In the genomic region with DNA sequence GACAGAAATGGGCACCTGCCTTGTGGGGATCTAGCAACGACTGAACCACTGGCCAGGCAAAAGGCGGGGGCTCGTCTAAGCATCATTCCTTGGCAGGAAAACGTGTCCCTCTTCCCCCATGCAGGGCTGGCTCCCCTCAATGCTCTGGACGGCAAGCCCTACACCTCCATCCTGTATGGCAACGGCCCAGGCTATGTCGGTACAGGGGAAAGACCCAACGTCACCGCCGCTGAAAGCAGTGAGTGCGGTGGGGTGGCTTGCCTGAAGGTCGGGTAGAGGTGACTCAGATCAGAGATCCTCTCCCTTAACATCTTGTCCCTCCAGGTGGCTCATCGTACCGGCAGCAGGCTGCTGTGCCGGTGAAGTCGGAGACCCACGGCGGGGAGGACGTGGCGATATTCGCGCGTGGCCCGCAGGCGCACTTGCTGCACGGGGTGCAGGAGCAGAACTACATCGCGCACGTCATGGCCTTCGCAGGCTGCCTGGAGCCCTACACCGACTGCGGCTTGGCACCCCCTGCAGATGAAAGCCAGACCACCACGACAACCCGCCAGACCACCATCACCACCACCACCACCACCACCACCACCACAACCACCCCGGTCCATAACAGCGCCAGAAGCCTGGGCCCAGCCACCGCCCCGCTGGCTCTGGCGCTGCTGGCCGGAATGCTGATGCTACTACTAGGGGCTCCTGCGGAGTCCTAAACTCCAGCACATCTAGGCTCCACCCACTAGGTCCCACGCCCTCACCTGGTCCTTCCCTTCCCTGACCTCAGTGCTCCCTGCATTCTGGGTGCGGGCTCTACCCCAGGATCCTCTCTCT, we compare ENCODE assay signal across 9 mouse cellular contexts. TPM values are rescaled to one million over a fixed set of nuclear protein-coding genes. Genes with fewer than 3 reads are reported as not detected.
DNase-seq lines count a peak whose midpoint lies in the region; ATAC-seq and TF ChIP-seq lines count a peak whose summit lies in the region.
"Had no signal": no experiment of that assay in that cellular context is flagged by ENCODE, and none has a peak within 500 bp of the region (broad histone marks: within the 10 kb centered on the region; RNA-seq: fewer than 3 reads in every experiment).

No protein-coding gene starts in this region.

- TF ChIP-seq POLR2A in cerebellum, adult 2 months (IDR thresholded peaks at IDR 0.05; ENCODE audit: borderline replicate concordance, insufficient read depth, low read length): no peak

- TF ChIP-seq EP300 in lung, postnatal 0 days (IDR thresholded peaks at IDR 0.05): no peak

- H3K4me3 ChIP-seq in cerebellum, adult 2 months (replicated peaks; ENCODE audit: insufficient read depth, low read depth, low read length): no peak overlapping the region
- no peak overlapping the region for H3K4me3 ChIP-seq in neural tube, embryonic 11.5 days (ENCODE audit: low read depth, low read length)
- peak overlapping the region; percentile 17 for H3K4me3 ChIP-seq in midbrain, embryonic 14.5 days (replicated peaks; ENCODE audit: low read depth, low read length)
- no peak overlapping the region for H3K4me3 ChIP-seq in lung, postnatal 0 days (ENCODE audit: low read depth, low read length)

- H3K9ac ChIP-seq in neural tube, embryonic 11.5 days (ENCODE audit: low read length): no peak overlapping the region
- no peak overlapping the region for H3K9ac ChIP-seq in midbrain, embryonic 14.5 days (replicated peaks; ENCODE audit: low read length)
- H3K9ac ChIP-seq in lung, postnatal 0 days (replicated peaks; ENCODE audit: low read depth): no peak overlapping the region

- H3K9me3 ChIP-seq in neural tube, embryonic 11.5 days (ENCODE audit: control insufficient read depth, low read length): no peaks in the 10 kb centered on the region
- no peaks in the 10 kb centered on the region for H3K9me3 ChIP-seq in midbrain, embryonic 14.5 days (ENCODE audit: control insufficient read depth, low read length)
- no peaks in the 10 kb centered on the region for H3K9me3 ChIP-seq in lung, postnatal 0 days (ENCODE audit: low read length)

- no peaks in the 10 kb centered on the region for H3K36me3 ChIP-seq in neural tube, embryonic 11.5 days (ENCODE audit: control insufficient read depth, insufficient read depth, low read length)
- H3K36me3 ChIP-seq in midbrain, embryonic 14.5 days (ENCODE audit: control insufficient read depth, insufficient read depth, low read length): no peaks in the 10 kb centered on the region
- no peaks in the 10 kb centered on the region for H3K36me3 ChIP-seq in lung, postnatal 0 days (ENCODE audit: insufficient read depth, low read length)

- H3K27me3 ChIP-seq in cerebellum, adult 2 months (ENCODE audit: control insufficient read depth, insufficient read depth, low read length): no peaks in the 10 kb centered on the region; the same call in 1 of the 2 replicates
- peaks cover 20% of the 10 kb centered on the region for H3K27me3 ChIP-seq in neural tube, embryonic 11.5 days (ENCODE audit: control insufficient read depth, insufficient read depth, low read length)
- H3K27me3 ChIP-seq in midbrain, embryonic 14.5 days (ENCODE audit: control insufficient read depth, insufficient read depth, low read length): peaks cover 25% of the 10 kb centered on the region
- peaks cover 21% of the 10 kb centered on the region for H3K27me3 ChIP-seq in lung, postnatal 0 days (replicated peaks; ENCODE audit: insufficient read depth, low read length)

- H3K4me1 ChIP-seq in cerebellum, adult 2 months (ENCODE audit: control insufficient read depth, insufficient read depth, low read length): peaks cover 2% of the 10 kb centered on the region; the same call in 1 of the 2 replicates
- no peaks in the 10 kb centered on the region for H3K4me1 ChIP-seq in neural tube, embryonic 11.5 days (ENCODE audit: control insufficient read depth, insufficient read depth, low read length)
- H3K4me1 ChIP-seq in midbrain, embryonic 14.5 days (ENCODE audit: control insufficient read depth, insufficient read depth, low read length): no peaks in the 10 kb centered on the region
- H3K4me1 ChIP-seq in lung, postnatal 0 days (ENCODE audit: insufficient read depth, low read depth, low read length): no peaks in the 10 kb centered on the region

- TF ChIP-seq CTCF in cerebellum, adult 2 months (IDR thresholded peaks at IDR 0.05; ENCODE audit: borderline replicate concordance, insufficient read depth, low read depth, low read length): no peak
- TF ChIP-seq CTCF in lung, postnatal 0 days (IDR thresholded peaks at IDR 0.05): no peak

- ATAC-seq in cerebellum, adult (ENCODE audit: insufficient number of reproducible peaks, low FRiP score, low TSS enrichment): no peak
- ATAC-seq in neural tube, embryonic 11.5 days (ENCODE audit: insufficient read depth, low FRiP score, low TSS enrichment): no peak
- no peak for ATAC-seq in midbrain, embryonic 14.5 days (ENCODE audit: low FRiP score, low TSS enrichment)
- ATAC-seq in megakaryocyte progenitor cell, adult 5-6 weeks (replicated peaks; ENCODE audit: poor library complexity): no peak
- no peak for ATAC-seq in lung, postnatal 0 days

- 8% methylated on average over 43 of the region's 43 CpGs for WGBS in cerebellum, adult 2 months
- WGBS in neural tube, embryonic 11.5 days: 7% methylated on average over 37 of the region's 43 CpGs
- WGBS in midbrain, embryonic 14.5 days: 7% methylated on average over 43 of the region's 43 CpGs
- 11% methylated on average over 35 of the region's 43 CpGs for WGBS in lung, postnatal 0 days

- peak; percentile 11 to 29 for DNase-seq in cerebellum, adult 2 months
- no peak for DNase-seq in neural tube, embryonic 11.5 days (ENCODE audit: low spot score)
- DNase-seq in neural tube, embryonic 10.5 days (ENCODE audit: extremely low spot score, low spot score): no peak
- peak; percentile 30 to 52 for DNase-seq in layer of hippocampus, adult 18-20 months (ENCODE audit: low spot score in 2 of 2)
- peak; percentile 37 for DNase-seq in midbrain, embryonic 14.5 days
- no peak for DNase-seq in lung, postnatal 0 days (ENCODE audit: low spot score)

- H3K4me2 ChIP-seq in neural tube, embryonic 11.5 days (ENCODE audit: low read depth): 0 out of 2 replicates have a peak overlapping the region, but pooled peaks have one; percentile 17
- peak overlapping the region; percentile 37 for H3K4me2 ChIP-seq in midbrain, embryonic 14.5 days (ENCODE audit: low read length)
- no peak overlapping the region for H3K4me2 ChIP-seq in lung, postnatal 0 days (replicated peaks; ENCODE audit: low read depth, low read length)

- H3K27ac ChIP-seq in cerebellum, adult 2 months (ENCODE audit: insufficient read depth, low read length): no peak overlapping the region
- no peak overlapping the region for H3K27ac ChIP-seq in neural tube, embryonic 11.5 days (ENCODE audit: low read depth, low read length)
- H3K27ac ChIP-seq in midbrain, embryonic 14.5 days (replicated peaks; ENCODE audit: low read depth, low read length): no peak overlapping the region
- H3K27ac ChIP-seq in lung, postnatal 0 days (ENCODE audit: low read length): no peak overlapping the region

RNA-seq across cellular contexts. Expression of a gene that starts 2.6 kb away (rescaled TPM):
- polyA plus RNA-seq in cerebellum, adult 2 months (2012; rRNA removed): 0.08 TPM in 2 replicates
- not detected in 2 replicates for polyA plus RNA-seq in neural tube, embryonic 11.5 days (2014; fragmentation: Nextera tagmentation; extraction: Ambion mirVana)
- total RNA-seq in layer of hippocampus, adult 18-20 months (2021): not detected
- polyA plus RNA-seq in midbrain, embryonic 14.5 days (2014; fragmentation: Nextera tagmentation; extraction: Ambion mirVana): not detected in 2 replicates
- total RNA-seq in megakaryocyte progenitor cell, adult 5-6 weeks (2015): not detected in 2 replicates
- not detected in 2 replicates for total RNA-seq in megakaryocyte progenitor cell, adult 5-6 weeks (2017)
- not detected in 2 replicates for polyA plus RNA-seq in lung, postnatal 0 days (2015; fragmentation: Nextera tagmentation; extraction: Ambion mirVana)
- total RNA-seq: left cerebral cortex, postnatal 10 days had no signal

RNA-seq across cellular contexts. Expression of a gene that starts 26.0 kb away (rescaled TPM):
- not detected in 2 replicates for polyA plus RNA-seq in cerebellum, adult 2 months (2012; rRNA removed)
- polyA plus RNA-seq in neural tube, embryonic 11.5 days (2014; fragmentation: Nextera tagmentation; extraction: Ambion mirVana): not detected in 2 replicates
- not detected for total RNA-seq in layer of hippocampus, adult 18-20 months (2021)
- not detected in 2 replicates for polyA plus RNA-seq in midbrain, embryonic 14.5 days (2014; fragmentation: Nextera tagmentation; extraction: Ambion mirVana)
- total RNA-seq in megakaryocyte progenitor cell, adult 5-6 weeks (2015): not detected in 2 replicates
- total RNA-seq in megakaryocyte progenitor cell, adult 5-6 weeks (2017): not detected in 2 replicates
- polyA plus RNA-seq in lung, postnatal 0 days (2015; fragmentation: Nextera tagmentation; extraction: Ambion mirVana): not detected in 2 replicates
- total RNA-seq: left cerebral cortex, postnatal 10 days had no signal

RNA-seq across cellular contexts. Expression of a gene that starts 28.9 kb away (rescaled TPM):
- polyA plus RNA-seq in cerebellum, adult 2 months (2012; rRNA removed): 15.5 and 16.0 TPM in 2 replicates
- 28.3 and 36.8 TPM in 2 replicates for polyA plus RNA-seq in neural tube, embryonic 11.5 days (2014; fragmentation: Nextera tagmentation; extraction: Ambion mirVana)
- total RNA-seq in layer of hippocampus, adult 18-20 months (2021): 1 to 10 TPM; 1.9 to 3.2 TPM
- polyA plus RNA-seq in midbrain, embryonic 14.5 days (2014; fragmentation: Nextera tagmentation; extraction: Ambion mirVana): 5.1 and 5.3 TPM in 2 replicates
- total RNA-seq in megakaryocyte progenitor cell, adult 5-6 weeks (2015): not detected in 2 replicates
- total RNA-seq in megakaryocyte progenitor cell, adult 5-6 weeks (2017): not detected in 2 replicates
- 0.17 and 0.39 TPM in 2 replicates for polyA plus RNA-seq in lung, postnatal 0 days (2015; fragmentation: Nextera tagmentation; extraction: Ambion mirVana)

RNA-seq across cellular contexts. Expression of a gene that starts 37.7 kb away (rescaled TPM):
- polyA plus RNA-seq in cerebellum, adult 2 months (2012; rRNA removed): not detected in 2 replicates
- not detected in 2 replicates for polyA plus RNA-seq in neural tube, embryonic 11.5 days (2014; fragmentation: Nextera tagmentation; extraction: Ambion mirVana)
- not detected for total RNA-seq in layer of hippocampus, adult 18-20 months (2021)
- polyA plus RNA-seq in midbrain, embryonic 14.5 days (2014; fragmentation: Nextera tagmentation; extraction: Ambion mirVana): not detected in 2 replicates
- total RNA-seq in megakaryocyte progenitor cell, adult 5-6 weeks (2015): not detected in 2 replicates
- not detected in 2 replicates for total RNA-seq in megakaryocyte progenitor cell, adult 5-6 weeks (2017)
- polyA plus RNA-seq in lung, postnatal 0 days (2015; fragmentation: Nextera tagmentation; extraction: Ambion mirVana): 0.06 TPM in 1 of 2 replicates, not detected in the other
- total RNA-seq: left cerebral cortex, postnatal 10 days had no signal

RNA-seq across cellular contexts. Expression of a gene that starts 55.7 kb away (rescaled TPM):
- polyA plus RNA-seq in cerebellum, adult 2 months (2012; rRNA removed): 0.10 TPM in 2 replicates
- 0.46 and 0.88 TPM in 2 replicates for polyA plus RNA-seq in neural tube, embryonic 11.5 days (2014; fragmentation: Nextera tagmentation; extraction: Ambion mirVana)
- under 1 TPM in 1 of 2 experiments, not detected in 1; 0.15 TPM for total RNA-seq in layer of hippocampus, adult 18-20 months (2021)
- polyA plus RNA-seq in midbrain, embryonic 14.5 days (2014; fragmentation: Nextera tagmentation; extraction: Ambion mirVana): 0.32 TPM in 1 of 2 replicates, not detected in the other
- total RNA-seq in megakaryocyte progenitor cell, adult 5-6 weeks (2015): not detected in 2 replicates
- total RNA-seq in megakaryocyte progenitor cell, adult 5-6 weeks (2017): not detected in 2 replicates
- polyA plus RNA-seq in lung, postnatal 0 days (2015; fragmentation: Nextera tagmentation; extraction: Ambion mirVana): not detected in 2 replicates

Comparison
In these comparisons a context has a peak if more than half of its experiments do, and no peak if none do; other contexts are left out.
1. DNase-seq: peak in cerebellum, adult 2 months (2 of 2), layer of hippocampus, adult 18-20 months (2 of 2) and midbrain, embryonic 14.5 days (single experiment); none in neural tube, embryonic 11.5 days (single experiment), neural tube, embryonic 10.5 days (single experiment) and lung, postnatal 0 days (single experiment).